Mouse (Mus musculus): ENCODE data around the gene Abca6.

Gene Abca6

DNA sequence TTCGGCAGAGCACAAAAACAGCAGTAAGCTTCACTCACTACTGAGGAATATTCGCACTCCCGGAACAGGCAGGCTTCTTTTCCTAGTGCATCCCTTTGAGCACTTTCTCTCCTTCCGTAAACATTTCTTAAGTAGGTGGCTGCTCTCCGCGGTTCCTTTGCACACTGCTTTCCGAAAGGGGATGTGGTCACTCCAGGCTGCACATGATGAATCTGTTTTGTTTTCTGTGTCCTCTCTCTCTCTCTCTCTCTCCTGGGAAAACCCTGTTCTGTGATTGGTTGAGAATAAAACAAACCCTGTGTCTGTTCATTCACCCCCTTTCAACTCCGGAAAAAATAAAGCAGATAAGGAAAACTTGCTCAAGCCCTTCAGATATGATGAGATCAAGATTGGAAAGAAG lies at the start of gene Abca6:
Gene Abca6 (minus strand): TSS at position 243 of the 400 bp plus-strand sequence.
- DNase-seq (ENCODE audit: low read depth, low spot score), result no peak

- DNase-seq (ENCODE audit: low read depth, low spot score), result no peak
These were observed 46.4 kb upstream of the Abca6 start for GRCm38 (mm10) chr11:110297917-110298533.

DNA sequence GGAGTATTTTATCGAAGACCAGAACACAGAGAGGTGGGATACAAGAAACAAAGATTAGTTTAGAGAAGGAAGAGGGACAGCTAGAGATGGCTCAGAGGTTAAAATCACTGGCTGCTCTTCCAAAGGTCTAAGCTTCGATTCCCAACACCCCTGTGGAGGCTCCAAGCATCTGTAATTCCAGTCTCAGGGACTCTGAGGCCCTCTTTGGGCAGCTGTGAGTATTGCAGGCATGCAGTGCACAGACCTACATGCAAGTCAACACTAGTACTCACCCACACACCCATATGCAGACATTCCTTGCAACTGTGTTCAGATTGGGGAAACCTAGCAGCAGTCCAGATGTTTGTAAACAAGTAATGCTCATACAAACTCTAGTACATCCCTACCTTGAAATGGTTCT lies 39.0 kb upstream of the Abca6 start:
- peak; percentile 82 for DNase-seq (ENCODE audit: low read depth, low spot score)

DNA sequence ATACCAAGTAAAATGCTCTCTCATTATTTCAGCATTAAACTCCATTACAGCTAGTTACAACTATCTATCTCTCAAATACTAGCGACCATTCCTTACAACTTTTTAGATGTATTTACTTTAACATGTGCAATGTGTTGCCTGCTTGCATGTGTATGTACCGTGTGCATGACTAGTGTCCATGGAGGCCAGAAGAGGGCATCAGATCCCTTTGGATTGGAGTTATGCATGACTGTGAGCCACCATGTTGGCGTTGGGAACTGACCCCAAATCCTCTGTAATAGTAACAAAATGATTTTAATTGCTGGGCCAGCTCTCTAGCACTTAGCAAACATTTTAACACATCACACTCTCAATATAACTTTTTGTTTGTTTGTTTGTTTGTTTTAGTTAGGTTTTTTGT lies 36.8 kb upstream of the Abca6 start:
- DNase-seq (ENCODE audit: low read depth, low spot score), result peak; percentile 19

DNA sequence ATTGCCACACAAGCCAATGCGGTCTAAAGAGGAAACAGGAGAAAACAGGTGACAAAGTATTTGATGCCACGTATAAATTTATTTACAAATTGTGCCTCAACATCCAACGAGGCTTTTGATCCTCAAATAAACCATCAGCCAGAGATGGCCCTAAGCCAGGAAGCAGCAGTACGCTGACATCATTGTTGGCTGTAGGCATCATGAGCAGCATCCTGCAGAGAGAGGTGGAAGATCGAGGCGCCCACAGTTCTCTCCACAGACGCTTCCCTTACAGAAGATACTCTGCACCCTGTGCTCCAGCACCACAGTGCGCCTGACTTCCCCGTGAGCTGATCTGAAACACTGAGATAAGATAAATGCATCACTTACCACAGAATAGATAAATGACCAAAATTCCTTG lies 36.1 kb upstream of the Abca6 start:
- no peak for DNase-seq (ENCODE audit: low read depth, low spot score)

DNA sequence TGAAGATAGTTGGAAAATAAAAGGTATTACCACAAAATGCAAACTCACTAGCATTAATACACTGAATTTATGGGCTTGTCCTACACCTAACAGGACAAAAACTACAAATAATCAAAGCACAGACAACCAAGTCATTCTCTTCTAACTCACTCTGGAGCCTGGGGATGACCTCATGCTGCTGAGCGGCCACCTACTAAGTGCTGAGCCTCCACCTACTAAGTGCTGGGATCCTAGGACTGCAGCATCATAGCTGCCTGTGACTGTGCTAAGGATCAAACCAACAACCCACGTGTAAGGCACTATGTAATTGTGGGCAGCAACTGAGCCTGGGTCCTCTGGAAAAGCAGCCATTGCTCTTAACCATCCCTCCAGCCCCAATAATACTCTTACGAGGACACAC lies 34.8 kb upstream of the Abca6 start:
- DNase-seq (ENCODE audit: low read depth, low spot score), result no peak

GRCm38 (mm10) chr11:110284849-110285248 lies 33.3 kb upstream of the Abca6 start:
- DNase-seq (ENCODE audit: low read depth, low spot score), result no peak

DNA sequence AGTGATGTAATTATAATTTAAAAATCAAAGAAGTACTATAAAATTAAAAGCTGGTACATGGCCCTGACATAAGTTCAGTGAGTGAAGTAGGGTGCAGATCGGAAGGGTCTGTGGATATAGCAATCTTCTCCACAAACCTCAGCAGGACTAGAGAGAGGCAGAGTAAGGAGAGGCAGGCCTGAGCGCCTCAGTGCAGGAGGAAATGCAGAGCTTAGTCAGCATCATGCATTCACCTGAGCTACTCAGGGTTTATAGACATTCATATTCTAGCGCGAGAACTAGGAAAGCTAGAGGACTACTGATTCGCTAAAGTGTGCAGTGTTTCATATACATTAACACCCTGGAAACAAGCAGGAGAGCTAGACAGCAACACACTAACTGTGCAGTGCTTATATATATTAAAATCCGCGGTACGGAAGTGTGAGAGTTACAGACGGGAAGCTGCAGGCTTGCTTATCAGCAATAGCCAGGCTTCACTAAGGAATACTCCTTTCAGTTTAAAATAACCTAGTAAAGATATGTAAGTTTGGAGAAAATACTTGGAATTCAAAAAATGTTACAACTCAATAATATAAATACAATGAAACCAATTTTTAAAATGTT lies 32.7 kb upstream of the Abca6 start:
- DNase-seq (ENCODE audit: low read depth, low spot score), result no peak

DNA sequence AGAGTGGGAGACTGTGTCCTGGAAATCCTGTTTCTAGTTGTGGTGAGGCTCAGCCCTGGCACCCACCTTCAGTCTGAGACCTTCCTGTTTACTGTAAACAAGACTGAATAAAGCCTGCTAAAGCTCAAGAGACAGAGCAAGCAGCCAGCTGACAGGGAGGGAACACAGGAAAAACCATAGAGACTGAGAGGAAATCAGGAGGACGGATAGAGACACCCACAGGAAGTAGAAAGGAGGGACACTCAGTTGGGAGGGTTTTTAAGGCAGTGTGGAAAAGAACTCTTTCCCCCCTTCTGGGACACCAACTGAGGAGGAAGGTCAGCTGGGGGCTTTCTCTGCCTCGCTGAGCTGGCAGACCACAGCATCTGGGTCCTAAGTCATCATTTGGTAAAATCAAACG lies 23.2 kb upstream of the Abca6 start:
- DNase-seq (ENCODE audit: low read depth, low spot score), result peak; percentile 36

DNA sequence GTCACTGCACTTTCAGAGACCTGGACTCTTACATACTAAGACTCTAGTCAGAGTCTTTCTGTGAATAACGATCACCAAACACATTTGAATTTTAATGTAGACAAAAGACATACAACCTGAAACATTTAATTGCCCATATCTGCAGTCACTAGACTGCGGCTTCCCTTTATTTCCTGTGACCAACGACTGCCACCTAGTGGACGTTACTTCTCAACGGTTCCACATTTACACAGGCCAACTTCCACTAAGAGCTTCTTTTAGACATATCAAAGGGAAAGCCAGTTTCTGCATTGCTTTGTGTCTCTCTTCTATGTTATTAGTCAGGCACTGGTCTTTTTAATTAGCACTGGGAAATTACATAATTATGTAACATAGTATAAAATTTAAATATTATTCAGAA lies 20.2 kb upstream of the Abca6 start:
- peak; percentile 80 for DNase-seq (ENCODE audit: low read depth, low spot score)

GRCm38 (mm10) chr11:110268244-110268844 lies 16.8 kb upstream of the Abca6 start:
- peak; percentile 55 for DNase-seq (ENCODE audit: low read depth, low spot score)

- no peak for DNase-seq (ENCODE audit: low read depth, low spot score)
These were observed 15.7 kb upstream of the Abca6 start for GRCm38 (mm10) chr11:110267232-110267631.

GRCm38 (mm10) chr11:110266757-110267156 lies 15.2 kb upstream of the Abca6 start:
- no peak for DNase-seq (ENCODE audit: low read depth, low spot score)

DNA sequence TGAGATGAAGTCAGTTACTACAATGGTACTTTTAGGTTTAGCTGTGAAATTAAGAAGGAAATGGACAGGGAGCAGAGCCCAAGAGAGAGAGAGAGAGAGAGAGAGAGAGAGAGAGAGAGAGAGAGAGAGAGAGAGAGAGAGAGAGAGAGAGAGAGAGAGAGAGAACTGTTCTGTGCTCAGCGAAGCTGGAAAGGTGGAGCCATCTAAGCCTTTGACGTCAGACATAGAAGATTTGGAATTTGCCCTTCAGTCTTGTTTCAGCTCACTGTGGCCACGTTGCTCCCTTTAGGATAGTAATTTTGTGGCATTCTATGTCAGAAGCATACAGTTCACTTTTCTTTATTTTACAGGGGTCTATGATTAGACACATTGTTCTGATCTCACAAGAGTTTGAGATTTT lies 10.3 kb upstream of the Abca6 start:
- no peak for DNase-seq (ENCODE audit: low read depth, low spot score)

DNA sequence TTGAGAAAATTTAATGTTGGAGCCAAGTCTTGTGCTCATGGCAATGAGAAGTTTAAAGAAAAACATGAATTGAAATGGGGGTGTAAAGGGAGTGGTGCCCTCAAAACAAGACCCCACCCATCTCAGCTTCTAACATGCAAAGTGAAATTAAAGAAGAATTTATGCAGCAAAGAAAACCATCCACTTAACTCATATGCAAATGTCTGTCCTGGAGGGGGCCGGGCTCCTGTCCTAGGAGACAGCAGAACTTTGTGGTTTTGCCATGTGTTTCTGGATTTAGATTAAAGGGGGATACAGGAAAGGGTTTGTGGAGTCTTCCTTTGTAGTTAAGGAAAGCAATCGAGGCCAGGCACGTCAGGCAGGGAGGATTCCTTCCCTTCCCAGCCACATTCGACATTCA lies 6.3 kb upstream of the Abca6 start:
- peak; percentile 79 for DNase-seq (ENCODE audit: low read depth, low spot score)

DNA sequence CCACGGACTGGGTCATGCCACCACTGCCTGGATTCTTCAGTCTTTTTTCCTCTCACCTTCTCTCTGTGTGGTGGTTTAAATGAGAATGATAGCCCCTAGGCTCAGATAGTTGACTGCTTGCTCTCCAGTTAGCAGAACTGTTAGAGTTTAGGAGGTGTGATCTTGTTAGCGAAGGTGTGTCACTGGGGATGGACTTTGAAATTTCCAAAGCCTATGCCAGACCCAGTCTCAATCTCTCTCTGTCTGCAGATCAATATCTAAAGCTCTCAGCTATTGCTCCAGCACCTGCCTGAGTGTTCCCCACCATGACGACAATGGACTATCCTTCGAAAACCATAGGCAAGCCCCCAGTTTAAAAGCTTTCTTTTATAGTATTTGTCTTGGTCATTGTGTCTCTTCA lies 5.5 kb upstream of the Abca6 start:
- no peak for DNase-seq (ENCODE audit: low read depth, low spot score)

- no peak for DNase-seq (ENCODE audit: low read depth, low spot score)
These were observed 680 bp upstream of the Abca6 start for GRCm38 (mm10) chr11:110252256-110252655.

DNA sequence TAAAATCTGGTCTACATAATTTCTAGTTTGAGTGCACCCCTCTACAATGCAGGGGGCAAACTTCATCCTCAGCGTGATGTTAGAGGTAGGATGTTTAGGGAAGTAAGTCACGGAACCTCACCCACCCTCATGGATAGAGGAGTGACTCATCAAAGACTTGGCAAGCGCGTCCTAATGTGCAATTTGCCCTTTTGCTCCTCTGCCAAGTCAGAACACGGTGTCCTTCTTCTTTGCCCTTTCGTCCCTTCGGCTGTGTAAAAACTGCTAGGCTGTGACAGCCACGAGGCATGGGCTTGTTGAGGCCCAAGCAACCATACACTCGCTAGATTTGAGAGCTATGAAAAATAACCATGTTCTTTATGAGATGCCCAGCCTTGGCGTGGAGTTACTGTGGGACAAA lies 6.8 kb downstream of the Abca6 start:
- no peak for DNase-seq (ENCODE audit: low read depth, low spot score)

- no peak for DNase-seq (ENCODE audit: low read depth, low spot score)
These were observed 14.1 kb downstream of the Abca6 start for GRCm38 (mm10) chr11:110237466-110237865.

GRCm38 (mm10) chr11:110232975-110233374 lies 18.6 kb downstream of the Abca6 start:
- no peak for DNase-seq (ENCODE audit: low read depth, low spot score)

DNA sequence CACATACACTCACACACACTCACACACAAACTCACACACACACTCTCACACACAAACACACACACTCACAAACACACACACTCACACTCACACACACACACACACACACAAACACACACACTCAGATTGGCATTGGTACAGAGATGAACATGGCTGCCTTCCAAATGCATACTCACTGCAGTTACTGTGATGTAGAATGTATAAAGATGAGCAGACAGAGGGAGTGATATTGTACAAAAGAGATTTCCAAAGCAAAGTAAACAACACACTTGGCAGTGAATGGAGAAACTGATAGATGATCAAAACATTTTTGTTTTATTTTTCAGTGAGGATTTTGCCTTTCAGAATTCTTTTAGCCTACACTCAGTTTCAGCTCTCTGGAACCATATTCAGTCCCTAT lies 34.5 kb downstream of the Abca6 start:
- no peak for DNase-seq (ENCODE audit: low read depth, low spot score)

DNA sequence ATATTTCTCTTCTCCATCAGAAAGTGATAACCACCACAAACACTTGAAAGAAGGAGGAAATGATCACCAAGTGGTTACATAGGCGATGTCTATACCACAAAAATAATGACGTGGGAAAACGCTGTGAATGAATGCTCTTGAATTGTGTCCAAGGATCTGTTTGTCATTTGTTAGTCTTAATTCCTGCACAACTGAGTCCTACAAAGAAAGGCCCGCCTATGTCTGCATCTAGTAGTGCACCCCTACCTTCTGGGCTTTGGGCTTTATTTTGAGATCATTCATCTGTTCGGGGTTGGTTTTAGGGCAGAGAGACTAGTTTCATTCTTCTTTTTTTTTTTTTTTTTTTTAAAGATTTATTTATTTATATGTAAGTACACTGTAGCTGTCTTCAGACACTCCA lies 47.6 kb downstream of the Abca6 start:
- DNase-seq (ENCODE audit: low read depth, low spot score), result no peak

DNA sequence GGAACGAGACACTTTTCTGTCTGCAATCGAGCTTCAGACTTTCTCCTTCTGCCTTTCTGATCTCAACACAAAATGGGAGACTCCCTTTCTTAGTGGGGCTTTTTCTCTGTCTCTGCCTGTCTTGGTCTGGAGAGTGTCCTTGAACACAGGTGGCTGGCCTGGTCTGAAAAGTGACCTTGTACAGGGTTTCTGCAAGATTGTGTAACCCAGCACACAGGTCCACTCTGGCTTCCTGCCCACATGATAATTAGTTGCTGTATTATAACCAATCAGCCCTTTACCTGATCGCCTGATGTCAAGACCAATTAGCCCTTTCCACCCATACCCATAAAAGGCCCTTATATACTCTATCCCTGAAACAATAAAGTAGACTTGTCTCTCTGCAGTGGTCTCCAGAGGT lies 52.7 kb downstream of the Abca6 start:
- DNase-seq (ENCODE audit: low read depth, low spot score), result no peak

Data from ES-CJ7 (cell line).